Mouse (Mus musculus) urinary bladder, postnatal 4 days (tissue): ENCODE results near the gene Spint3.

Experiments used
- DNase-seq, 2 experiments: peaks; one replicate each; pipeline ENCODE4 v3.0.0; 2021 to 2022; ENCODE audit warnings: low spot score in 2 of 2

The Spint3 gene

GRCm38 (mm10) chr2:164550895-164551269, 22.4 kb downstream of the Spint3 start:
- no peak for DNase-seq

DNA sequence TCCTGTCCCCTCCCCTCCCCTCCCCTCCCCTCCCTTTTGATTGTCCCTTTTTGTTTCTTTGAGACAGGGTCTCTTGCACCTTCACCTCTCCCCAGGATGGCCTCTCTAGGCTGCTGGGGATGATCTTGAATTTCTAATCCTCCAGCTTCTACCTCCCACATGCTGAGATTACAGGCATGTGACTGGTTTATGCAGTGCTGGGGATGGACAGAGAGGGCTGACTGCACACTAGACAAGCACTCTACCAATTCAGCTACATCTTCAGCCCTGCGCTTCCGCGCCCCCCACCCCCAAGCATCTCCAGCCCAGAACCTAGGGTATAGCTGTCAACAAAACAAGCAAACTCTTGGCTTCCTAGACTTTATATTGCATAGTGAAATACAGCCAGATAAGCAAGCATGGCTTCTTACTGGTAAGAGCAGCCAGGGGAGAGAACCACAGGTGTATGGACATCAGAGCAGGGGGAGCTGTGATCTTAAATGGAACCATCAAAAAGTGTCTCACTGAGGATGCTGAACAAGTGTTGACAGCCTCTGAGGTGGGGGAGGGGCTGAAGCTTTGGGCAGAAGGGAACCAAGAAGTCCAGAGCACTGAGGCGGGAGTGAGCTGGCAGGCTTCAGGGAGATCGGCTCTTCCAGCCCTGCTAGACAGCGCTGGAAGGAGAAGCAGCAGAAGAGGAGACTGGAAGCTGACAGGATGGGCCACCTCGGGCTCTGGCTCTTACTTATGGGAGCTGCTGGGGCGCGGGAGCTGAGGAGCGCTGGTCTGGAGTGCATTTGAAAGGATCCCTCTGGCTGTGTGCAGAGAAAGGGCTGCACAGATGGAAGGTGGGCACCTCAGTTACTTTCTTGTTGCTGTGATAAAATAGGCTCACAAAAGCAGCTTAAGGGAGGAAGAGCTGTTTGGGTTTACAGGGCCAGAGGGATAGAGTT, 23.0 kb downstream of the Spint3 start:
- no peak for DNase-seq

GRCm38 (mm10) chr2:164549338-164549737, 23.9 kb downstream of the Spint3 start:
- DNase-seq: no peak

DNA sequence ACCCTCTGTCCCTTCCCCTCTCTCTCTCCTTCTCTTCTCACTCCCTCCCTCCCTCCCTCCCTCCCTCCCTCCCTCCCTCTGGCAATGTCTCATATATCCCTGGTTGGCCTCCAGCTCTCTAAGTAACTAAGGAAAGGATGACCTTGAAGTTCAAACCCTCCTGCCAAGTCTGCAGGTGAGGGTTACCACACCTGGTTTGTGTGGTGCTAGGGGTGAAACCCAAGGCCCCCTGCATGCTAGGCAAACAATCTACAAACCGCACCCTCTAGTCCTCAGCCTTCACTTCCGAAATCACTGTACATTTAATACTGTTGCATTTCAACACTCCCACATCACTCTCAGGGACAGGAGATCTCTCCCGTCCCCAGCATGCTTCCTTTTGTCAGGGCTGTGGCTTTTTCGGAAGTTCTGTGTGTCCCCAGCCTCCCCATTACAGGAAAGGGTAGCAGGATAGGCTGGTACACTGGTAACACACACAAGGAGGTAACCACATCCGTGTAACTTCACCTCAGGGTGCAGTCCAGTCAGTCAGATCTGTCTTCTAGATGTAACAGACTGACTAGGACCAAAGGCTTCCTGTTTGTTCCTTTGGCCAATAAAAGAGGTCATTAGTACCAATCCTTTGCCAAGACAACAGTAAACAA, 28.7 kb downstream of the Spint3 start:
- no peak for DNase-seq

DNA sequence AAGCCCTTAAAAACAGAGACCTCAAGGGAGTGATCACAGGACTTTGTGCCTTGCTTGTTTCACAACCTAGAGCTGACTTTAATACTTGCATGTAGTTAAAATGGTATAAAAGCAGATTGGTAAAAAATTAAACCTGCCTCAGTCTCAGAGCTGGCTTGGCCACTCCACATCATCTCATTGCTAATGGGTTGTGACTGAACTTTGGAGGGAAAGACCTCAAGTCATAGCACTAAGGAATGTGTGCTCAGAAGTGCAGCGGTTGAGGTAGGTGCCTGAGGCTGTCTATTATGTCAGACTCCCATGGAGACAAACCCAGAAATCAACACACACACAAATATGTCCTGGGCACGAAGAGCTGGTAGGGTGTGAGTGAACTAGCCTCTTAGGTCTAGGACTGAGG, 29.5 kb downstream of the Spint3 start:
- DNase-seq: no peak

DNA sequence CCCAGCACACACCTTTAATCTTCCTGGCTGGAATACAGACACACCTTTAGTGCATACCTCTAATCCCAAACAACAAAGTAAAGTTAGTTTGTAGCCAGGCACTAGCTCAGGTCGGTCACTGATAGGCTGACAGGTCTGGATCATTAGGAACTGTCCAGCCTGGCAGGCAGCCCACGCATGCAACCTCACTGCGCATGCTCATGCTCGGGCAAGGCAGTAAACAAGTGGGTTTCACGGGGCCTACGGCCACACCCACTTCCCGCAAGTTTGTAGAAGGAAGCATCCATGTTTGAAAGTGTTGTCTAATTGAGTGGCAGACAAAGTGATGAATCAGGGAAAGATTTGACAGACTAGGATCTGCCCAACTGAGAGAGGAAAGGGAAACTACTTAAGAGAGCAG, 30.7 kb downstream of the Spint3 start:
- DNase-seq: no peak

DNA sequence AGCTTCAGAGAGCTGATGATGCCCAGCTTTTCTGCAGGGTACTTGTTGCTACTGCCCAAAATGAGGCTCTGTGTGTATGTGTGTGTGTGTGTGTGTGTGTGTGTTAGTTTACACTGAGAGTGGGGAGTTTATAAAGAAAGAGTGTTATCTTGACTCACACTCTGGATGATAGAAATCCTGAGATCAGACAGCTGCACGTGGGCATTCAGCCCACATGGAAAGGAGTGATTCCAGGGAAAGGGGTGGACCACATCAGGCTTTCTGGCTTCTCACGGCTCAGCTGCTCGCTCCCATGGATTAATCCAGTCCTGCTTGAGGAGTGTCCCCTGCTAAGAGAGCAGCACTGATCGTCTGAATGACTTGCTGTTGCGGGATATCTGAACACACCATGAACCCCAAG, 31.1 kb downstream of the Spint3 start:
- no peak for DNase-seq

DNA sequence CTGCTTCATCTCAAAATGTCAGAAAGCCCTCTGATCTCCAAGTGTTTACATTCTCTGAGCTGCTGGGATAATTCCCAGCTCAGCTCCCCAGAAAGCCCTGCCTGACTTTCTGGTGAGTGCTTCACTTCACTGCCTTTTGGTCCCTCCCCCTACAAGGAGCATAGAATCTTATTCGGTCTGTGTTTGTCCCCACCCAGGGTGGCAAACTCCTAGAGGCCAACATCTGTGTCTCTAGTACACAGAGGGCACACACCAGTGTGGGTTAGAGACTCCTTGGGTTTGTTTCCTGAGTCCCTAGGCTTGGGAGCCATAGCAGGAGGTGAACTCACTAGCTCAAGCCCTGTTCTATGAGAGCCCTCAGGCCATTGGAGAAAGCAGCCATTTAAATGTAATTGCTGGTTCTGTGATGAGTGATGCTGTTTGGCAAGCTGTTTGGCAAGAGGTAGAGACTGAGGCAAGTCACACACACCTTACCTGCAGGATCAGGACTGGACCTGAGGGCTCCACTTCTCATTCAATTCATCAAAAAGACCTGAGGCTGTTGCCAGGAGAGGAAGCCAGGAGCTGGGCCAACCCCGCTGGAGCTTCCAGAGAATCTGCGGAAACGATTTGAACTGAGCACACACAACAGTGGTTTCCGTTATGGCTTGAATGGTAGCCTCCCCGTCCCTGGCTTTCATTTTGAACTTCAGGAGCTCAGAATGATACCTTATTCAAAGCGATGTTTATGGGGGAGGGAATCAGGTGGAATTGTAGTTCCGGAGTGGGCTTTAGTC, 32.4 kb downstream of the Spint3 start:
- DNase-seq: no peak

GRCm38 (mm10) chr2:164537003-164537402, 36.3 kb downstream of the Spint3 start:
- DNase-seq: no peak

DNA sequence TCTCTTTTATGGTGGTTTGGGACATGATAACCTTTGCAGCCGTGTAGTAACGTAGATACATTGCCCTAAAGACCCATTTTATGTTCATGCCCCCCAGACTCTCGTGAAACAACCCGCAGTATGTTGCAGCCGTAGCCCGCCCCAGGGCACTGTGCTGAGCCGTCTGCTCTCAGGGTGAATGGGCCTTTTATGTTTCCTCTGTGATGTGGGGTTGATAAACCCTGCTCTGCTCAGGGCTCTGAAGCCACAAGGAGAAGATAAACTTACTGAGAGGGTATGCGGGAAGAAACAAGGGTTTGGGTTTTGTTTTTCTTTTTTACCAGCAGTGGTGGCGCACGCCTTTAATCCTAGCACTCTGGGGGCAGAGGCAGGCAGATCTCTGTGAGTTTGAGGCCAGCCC, 38.9 kb downstream of the Spint3 start:
- DNase-seq: no peak

GRCm38 (mm10) chr2:164531169-164531568, 42.1 kb downstream of the Spint3 start:
- DNase-seq: peak; percentile 60 to 84

DNA sequence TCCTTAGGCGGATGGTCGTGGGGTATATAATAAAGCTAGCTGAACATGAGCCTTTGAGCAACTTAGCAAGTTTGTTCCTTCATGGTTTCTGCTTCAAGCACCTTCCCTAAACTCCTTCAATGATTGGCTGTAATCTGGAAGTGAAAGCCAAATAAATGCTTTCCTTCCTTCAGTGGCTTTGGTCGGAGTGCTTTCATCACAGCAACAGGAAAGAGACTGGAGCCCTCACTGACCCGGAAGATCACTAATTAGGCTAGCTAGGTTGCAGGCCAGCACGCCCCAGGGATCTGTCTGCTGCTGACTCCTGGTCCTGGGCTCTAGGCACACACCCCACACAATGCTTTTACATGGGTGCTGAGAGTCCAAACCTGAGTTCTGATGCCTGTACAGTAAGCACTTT, 44.7 kb downstream of the Spint3 start:
- DNase-seq: no peak

DNA sequence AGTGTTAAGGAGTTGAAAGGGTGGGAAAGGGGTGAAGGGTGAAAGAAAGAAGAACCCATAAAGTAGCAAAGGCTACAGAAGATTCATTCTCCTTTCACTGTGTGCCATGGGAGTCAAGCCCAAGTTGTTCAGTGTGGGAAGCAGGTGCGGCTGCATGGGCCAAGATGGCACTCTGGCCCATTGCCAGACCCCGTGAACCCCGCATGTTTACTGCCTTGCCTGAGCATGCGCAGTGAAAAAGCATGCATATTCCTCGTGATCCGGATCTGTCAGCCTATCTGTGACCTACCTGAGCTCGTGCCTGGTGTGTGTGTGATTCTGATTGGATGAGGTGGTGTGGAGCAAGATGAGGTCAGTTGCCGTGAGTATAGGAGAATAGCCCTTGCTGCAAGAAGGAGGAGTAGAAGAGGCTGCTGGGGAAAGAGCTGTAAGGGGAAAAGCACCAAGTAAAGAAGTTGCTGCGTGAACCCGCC, 49.9 kb downstream of the Spint3 start:
- DNase-seq: no peak

DNA sequence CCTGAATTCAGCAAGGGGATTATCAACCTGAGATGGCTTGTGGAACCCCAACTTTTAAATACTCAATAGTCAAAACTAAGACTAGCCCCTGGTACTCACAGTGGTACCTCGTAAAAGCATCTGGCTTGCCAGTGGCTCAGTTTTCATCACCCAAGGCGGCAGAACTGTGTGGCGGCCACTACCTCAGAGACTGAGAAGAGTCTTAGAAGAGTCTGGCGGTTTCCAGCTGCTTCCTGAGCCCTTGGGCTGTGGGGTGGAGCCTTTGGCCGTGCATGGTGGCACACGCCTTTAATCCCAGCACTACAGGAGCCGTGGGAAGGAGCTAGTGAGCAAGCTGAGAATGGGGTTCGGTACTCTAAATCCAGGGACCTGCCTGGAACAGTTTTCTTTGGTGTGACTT, 51.0 kb downstream of the Spint3 start:
- no peak for DNase-seq

GRCm38 (mm10) chr2:164521841-164522240, 51.4 kb downstream of the Spint3 start:
- DNase-seq: no peak

GRCm38 (mm10) chr2:164520782-164521181, 52.5 kb downstream of the Spint3 start:
- peak in 1 of 2 experiments; percentile 46 for DNase-seq
